Mouse (Mus musculus): ENCODE measurements around the gene Nek1. TPM values are rescaled to one million over a fixed set of nuclear protein-coding genes. Genes with fewer than 3 reads are reported as not detected.

Gene Nek1
- polyA plus RNA-seq, 1 experiment from 2014 or later: 18.3 TPM

DNA sequence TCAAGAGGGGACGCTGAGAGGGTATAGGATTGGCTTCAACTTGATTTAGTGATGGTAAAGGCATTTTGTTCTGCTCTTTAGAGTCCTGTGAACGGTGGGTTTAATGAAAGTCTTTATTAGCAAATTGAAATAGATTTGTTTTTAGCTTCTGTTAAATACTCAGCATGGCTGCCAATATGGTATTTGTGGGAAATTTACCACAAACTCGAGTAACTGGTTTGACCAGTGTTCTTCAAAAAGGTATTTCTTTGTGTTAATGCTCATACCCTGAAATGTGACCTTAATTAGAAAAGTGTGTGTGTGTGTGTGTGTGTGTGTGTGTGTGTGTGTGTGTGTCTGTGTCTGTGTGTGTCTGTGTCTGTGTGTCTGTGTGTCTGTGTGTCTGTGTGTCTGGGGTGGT lies 178.6 kb downstream of the Nek1 start:
- Histone ChIP-seq H3K27me3 (no peaks in the 10 kb centered on the region), H3K36me3 (ENCODE audit: poor library complexity, severe bottlenecking) (no peaks in the 10 kb centered on the region), H3K4me1 (no peaks in the 10 kb centered on the region), H3K9me3 (replicated peaks) (no peaks in the 10 kb centered on the region), H3K27ac (no peak overlapping the region), H3K4me3 (no peak overlapping the region), H3K4me2 (no peak overlapping the region), H3K9ac (no peak overlapping the region)
- 84% methylated on average over 3 of the region's 3 CpGs for WGBS
- ATAC-seq: no peak

DNA sequence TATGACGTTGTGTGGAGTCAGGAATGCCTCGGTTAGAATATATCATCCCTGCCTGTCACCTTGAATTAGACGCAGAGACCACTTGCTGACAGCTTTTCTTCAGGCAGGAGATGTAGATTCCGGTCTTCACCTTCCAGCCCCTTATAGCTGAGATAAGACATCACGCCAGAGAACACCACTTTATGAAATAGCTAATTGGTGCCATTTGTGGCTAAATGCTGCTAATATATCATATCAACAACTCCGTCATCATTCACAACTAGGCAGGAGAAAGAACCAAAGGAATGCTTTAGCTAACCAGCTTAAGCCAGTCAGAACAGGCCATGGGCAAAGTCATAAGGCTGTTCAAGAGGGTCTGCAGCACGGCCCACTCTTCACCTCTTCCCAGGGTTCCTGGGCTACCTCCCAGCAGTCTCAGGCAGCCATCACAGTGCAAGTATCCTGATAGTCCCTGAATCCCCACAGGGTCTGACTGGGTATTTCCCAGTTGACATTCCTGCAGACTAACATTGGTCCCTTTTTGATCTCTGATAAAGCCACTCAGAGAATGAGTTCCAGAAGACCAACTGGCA lies 181.0 kb downstream of the Nek1 start:
- no peak overlapping the region for H3K4me2 ChIP-seq
- H3K9me3 ChIP-seq (replicated peaks): no peaks in the 10 kb centered on the region
- H3K27me3 ChIP-seq: no peaks in the 10 kb centered on the region
- H3K4me3 ChIP-seq: no peak overlapping the region
- H3K9ac ChIP-seq: no peak overlapping the region
- H3K4me1 ChIP-seq: peaks cover 8% of the 10 kb centered on the region; the same call in 1 of the 2 replicates
- ATAC-seq: no peak
- 72% methylated on average over 7 of the region's 7 CpGs for WGBS
- H3K27ac ChIP-seq: no peak overlapping the region
- H3K36me3 ChIP-seq (ENCODE audit: poor library complexity, severe bottlenecking): no peaks in the 10 kb centered on the region

DNA sequence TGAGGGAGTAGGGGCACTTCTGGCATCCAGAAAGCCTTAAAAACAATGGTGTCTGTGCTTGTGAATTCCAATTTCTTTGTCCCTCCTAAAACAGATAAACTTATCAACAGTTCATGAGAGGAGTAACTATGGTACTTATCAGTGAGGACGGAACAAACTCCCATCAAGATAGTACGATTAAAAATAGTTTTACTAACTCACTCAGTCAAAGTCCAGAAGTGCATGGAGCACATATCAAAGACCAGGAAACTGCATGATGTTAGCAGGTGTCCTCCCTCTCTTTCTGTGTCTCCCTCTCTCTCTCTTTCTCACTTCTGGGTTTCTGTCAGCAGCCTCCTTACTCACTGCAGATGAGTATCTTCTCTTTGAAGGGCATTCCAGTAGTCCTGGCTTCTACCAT lies 182.9 kb downstream of the Nek1 start:
- Histone ChIP-seq H3K4me3 (no peak overlapping the region), H3K9ac (no peak overlapping the region), H3K27me3 (no peaks in the 10 kb centered on the region), H3K27ac (no peak overlapping the region), H3K9me3 (replicated peaks) (no peaks in the 10 kb centered on the region), H3K36me3 (ENCODE audit: poor library complexity, severe bottlenecking) (no peaks in the 10 kb centered on the region), H3K4me1 (peaks cover 11% of the 10 kb centered on the region; the same call in 1 of the 2 replicates), H3K4me2 (no peak overlapping the region)
- 93% methylated on average over 2 of the region's 2 CpGs for WGBS
- ATAC-seq: no peak

DNA sequence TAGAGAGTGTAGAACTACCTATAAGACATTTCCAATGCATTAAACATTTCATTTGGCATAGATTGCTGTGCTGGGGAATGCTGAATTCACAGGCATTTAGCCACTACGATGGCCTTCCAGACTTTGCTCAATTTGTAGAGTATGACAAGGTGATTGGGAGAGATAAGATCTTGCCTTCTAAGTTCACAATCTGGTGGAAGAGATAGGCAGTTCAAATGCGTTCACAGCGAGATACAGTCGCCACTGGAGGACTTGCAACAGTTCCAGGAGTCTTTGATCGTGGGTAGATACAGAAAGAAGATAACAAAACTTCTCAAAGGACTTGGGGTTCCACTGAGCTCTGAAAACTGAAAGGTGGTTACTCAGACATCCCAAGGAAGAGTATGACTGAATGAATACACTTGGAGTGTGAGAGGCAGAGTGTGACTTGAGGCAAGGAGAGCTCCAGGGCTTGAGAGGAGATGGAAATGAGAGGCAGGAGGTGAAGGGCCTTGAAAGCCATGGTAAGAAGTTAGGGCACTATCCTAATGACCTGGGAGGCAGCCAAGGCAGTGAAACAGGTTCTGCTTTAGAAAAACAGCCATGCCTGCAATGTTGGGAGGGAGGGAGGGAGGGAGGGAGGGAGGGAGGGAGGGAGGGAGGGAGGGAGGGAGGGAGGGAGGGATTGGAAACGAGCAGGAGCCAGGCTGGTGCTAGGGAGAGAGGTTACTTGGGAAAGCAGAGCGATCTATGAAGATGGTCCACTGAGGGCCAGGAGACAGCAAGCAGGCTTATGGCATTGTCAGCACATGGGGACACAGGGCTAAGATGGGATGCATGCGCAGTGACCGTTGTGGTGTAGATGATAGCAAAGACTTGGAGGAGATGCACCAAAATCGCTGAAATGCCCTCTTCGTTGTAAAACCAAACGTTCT lies 184.9 kb downstream of the Nek1 start:
- H3K36me3 ChIP-seq (ENCODE audit: poor library complexity, severe bottlenecking): no peaks in the 10 kb centered on the region
- ATAC-seq: 0 out of 2 replicates have a peak, but pooled peaks have one; percentile 48
- no peaks in the 10 kb centered on the region for H3K9me3 ChIP-seq (replicated peaks)
- WGBS: 74% methylated on average over 12 of the region's 12 CpGs
- H3K27me3 ChIP-seq: no peaks in the 10 kb centered on the region
- H3K27ac ChIP-seq: no peak overlapping the region
- no peak overlapping the region for H3K9ac ChIP-seq
- H3K4me3 ChIP-seq: no peak overlapping the region
- no peak overlapping the region for H3K4me2 ChIP-seq
- peaks cover 11% of the 10 kb centered on the region; the same call in 1 of the 2 replicates for H3K4me1 ChIP-seq

DNA sequence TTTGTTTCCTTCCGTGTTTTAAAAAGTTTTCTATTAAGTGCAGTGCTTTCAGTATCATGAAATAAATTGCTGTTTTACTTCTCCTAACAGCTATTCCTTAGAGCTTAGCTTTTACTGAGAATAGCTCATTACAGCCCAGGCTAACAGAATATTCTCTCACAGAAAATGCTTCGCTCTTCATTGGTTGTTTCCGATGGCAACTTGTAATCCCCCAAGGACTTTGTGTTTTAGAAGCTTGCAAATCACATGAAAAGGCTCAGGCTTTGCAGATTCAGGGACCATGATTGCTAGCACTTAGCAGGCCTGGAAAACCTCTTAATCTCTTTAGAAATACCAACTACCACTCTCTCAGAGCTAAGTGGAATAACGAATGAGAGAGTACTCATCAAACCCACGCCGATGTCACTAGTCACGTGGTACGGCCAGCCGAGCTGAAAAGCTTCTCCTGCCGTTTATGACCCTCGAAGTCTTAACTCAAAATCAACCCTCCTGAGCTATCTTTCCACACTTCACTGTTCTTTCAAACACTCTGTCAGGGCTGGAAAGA lies 185.7 kb downstream of the Nek1 start:
- H3K9ac ChIP-seq: no peak overlapping the region
- WGBS: 26% methylated on average over 11 of the region's 11 CpGs
- H3K27ac ChIP-seq: peak overlapping the region; percentile 12; the same call in 1 of the 2 replicates
- peak overlapping the region; percentile 30 for H3K4me2 ChIP-seq
- no peaks in the 10 kb centered on the region; the same call in 1 of the 2 replicates for H3K9me3 ChIP-seq (replicated peaks)
- H3K4me3 ChIP-seq: no peak overlapping the region
- peaks cover 11% of the 10 kb centered on the region; the same call in 1 of the 2 replicates for H3K4me1 ChIP-seq
- no peaks in the 10 kb centered on the region for H3K36me3 ChIP-seq (ENCODE audit: poor library complexity, severe bottlenecking)
- H3K27me3 ChIP-seq: no peaks in the 10 kb centered on the region
- peak; percentile 83 for ATAC-seq

Other genes with a start within 250 kb of the Nek1 start
- 118 and 123 TPM in 2 replicates for gene Hpf1, start 102.8 kb upstream of the Nek1 start, polyA plus RNA-seq (2015; fragmentation: Nextera tagmentation; extraction: Ambion mirVana)
- gene Clcn3, start 9.9 kb upstream of the Nek1 start, polyA plus RNA-seq (2015; fragmentation: Nextera tagmentation; extraction: Ambion mirVana): 48.7 and 53.2 TPM in 2 replicates
- 31.4 and 34.5 TPM in 2 replicates for gene Sh3rf1, start 230.7 kb downstream of the Nek1 start, polyA plus RNA-seq (2015; fragmentation: Nextera tagmentation; extraction: Ambion mirVana)